Mouse (Mus musculus): ENCODE results near the gene Kif17.

DNA sequence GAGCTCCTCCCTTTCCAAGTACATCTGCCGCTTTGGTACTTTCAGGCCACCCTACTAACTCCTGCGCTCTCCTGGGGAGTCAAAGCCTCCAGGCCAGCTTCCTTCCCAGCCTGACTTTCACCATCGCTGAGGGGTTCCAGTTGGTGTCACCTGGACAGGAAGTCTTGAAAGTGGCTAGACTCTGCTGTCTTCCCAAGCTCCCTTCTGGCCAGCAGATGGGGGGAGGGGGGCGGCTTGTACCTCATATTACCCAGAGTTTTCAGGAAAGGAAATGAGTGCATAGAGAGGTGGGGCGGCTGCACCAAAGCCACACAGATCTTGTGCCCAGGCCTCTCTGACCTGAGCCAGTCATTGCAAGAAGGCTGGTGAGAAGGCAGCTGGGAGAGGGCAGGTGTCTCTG, 2.0 kb downstream of the Kif17 start:
- TF ChIP-seq GATA1 (IDR thresholded peaks at IDR 0.05; ENCODE audit: borderline replicate concordance, low read length) (no peak), FLI1 (IDR thresholded peaks at IDR 0.05; ENCODE audit: low read length) (no peak)

All from megakaryocyte, embryonic 14.5 days (primary cell).